Mouse (Mus musculus) erythroblast, embryonic 14.5 days (primary cell): ENCODE data around the gene Slc7a11.

Source experiments
- GATA1 ChIP-seq: IDR thresholded peaks from 2 replicates; pipeline ENCODE4 v1.6.1; 2012; ENCODE audit warnings: low read length, inconsistent platforms, mixed read lengths
- TAL1 ChIP-seq: IDR thresholded peaks from 3 replicates; pipeline ENCODE4 v1.6.1; 2012; ENCODE audit warnings: low read length, inconsistent platforms, mixed read lengths

DNA sequence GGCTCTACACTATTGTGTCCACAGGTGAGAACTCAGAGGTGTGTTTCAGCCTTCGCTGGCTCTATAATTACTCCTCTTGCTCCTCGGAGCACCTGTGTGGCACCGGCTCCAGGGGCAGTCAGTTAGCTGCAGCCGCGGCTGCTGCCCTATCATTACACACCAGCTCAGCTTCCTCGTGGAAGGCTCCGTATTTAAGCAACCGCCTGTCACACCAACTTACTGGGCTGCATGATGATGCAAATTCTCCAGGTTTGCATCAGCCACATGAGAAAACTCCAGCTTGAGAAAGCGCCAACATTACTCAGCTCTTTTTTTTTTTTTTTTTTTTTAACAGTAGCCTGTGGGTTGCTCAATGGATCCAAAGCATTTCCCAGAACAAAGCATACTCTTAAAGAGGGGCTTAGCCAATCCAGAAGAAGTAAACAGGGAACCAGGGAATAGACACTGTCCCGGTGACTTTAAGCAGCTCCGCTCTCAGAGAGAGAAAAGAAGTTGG is at the start of gene Slc7a11:
- no peak for TF ChIP-seq GATA1
- no peak for TF ChIP-seq TAL1
